Mouse (Mus musculus) adrenal gland, adult 2 months (tissue): ENCODE results near the gene Setd1b. TPM values are rescaled to one million over a fixed set of nuclear protein-coding genes. Genes with fewer than 3 reads are reported as not detected.

ENCODE experiments used
- DNase-seq: peaks from one replicate; pipeline ENCODE4 v3.0.0; 2021
- polyA plus RNA-seq: library from polyadenylated mRNA; depleted of rRNA; stranded (reverse); fragments of >200 nt; gene quantifications from 2 replicates; pipeline ENCODE4 v1.2.3, GENCODE M21; 2012
- total RNA-seq, 2 experiments: library from RNA; stranded (reverse); gene quantifications; 2 replicates each; pipeline ENCODE4 v1.2.3; 2021

Gene Setd1b
- total and polyA plus RNA-seq, 3 experiments = 20.5 to 24.0 (median 22.3) TPM

DNA sequence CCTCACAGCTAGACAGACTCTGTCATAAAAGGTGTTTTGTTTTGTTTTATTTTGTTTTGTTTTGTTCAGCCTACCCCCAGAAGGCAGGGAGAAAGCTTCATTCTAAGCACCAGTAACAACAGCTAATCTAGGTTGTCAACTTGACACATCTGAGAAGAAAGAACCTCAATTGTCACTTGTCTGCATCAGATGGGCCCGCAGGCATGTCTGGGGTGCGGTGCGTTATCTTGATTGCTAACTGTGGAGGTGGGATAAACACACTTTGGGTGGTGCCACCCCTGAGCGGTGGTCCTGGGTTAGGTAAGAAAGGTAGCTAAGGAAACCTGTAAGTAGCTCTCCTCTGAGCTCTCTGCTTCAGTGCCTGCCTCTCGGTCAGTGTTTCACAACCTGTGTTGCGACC is 15.0 kb upstream of the Setd1b start:
- DNase-seq = no peak

DNA sequence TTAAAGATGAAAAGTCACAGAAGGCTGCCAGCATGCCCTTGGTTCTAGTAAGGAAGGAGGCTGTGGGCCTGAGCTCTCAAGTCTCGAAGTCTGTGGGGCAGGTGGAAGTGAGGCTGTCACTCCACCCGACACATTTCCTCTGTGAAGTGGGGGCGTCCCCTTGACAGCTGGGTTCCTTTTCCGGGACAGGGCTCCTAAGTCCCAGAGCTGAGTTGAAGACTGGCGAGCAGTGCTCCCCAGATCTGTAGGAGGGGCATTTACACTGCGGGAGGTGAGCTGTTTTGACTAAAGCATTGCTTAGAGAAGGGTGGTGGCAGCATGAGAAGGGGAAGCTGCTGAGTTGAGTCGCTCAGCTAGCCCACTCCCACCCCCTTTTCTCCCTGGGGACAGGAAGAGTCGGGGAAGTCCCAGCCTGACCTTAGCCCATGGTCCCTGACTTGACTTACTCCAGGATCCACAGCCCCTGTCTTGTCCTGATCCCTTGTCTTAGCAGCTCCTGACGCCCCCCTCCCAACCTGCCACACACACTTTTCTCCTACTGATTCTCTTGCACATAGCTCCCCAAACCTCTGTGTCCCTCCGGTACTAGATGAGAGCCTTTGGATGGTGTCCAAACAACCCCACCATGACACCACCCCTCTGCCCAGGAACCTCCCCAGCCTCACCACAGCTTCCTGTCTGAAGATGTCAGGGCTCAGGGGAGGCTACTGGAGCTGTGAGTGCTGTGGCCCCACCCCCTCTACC is 13.4 kb upstream of the Setd1b start:
- DNase-seq = no peak

DNA sequence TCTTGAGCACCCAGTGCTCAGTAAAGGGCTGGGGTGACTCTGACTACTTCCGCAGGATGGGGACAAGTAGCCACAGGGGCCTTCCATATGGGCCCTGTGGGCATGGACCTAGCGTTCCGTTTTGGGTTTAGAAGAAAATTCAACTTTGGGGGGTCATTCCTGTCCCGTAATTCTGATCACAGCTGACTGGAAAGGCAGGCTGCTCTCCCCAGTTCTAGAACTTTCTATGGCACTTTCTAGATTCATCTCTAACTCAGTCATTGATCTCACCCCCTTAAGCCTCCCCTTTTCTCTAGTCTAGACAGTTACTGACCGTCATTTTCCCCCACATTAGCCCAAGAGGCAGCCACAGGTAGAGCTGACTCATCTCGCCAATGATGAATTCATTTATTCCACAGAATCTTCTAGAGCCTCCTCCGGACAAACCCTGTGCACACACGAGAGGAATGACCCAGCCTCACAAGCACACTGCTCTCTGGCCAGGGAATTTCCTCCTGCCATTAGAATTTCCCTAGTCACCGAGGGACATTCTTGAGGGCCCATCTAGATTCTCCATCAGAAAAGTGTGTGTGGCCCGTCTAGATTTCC is 12.7 kb upstream of the Setd1b start:
- no peak for DNase-seq

DNA sequence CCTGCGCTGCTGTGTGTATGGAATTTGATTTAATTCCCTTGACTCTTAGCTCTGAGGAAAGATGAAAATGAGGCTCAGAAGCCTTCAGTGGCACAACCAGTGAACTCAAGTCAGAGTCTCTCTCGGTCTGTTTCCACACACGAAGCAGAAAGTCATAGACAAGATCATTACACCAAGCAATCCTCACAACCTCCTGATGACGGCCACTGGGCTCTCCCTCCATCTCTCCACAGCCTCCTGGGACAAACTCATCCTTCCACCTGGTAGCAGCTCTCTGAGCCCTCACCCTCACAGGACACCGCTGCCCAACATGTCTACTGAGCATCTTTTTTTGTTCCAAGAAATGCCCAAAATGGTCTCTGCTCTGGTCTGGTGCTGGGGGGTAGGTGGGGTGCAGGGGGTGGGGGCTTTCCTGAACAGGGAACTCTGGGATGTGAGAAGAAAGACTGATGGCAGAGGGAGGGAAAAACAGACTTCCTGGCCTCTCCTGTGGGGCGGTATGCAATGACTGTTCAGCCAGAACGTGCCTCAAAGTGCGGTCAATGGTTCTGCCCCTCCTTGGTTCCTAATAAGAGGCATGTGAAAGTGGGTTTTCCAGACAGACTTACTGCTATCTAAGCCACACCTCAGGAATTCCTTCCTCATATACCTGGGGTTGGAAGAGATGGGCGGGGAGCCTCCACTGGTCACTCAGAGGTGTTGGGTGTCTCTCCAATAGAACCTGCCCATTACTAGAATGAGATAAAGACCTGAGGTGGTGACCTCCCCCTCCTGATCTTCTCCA is 11.8 kb upstream of the Setd1b start:
- DNase-seq = no peak

DNA sequence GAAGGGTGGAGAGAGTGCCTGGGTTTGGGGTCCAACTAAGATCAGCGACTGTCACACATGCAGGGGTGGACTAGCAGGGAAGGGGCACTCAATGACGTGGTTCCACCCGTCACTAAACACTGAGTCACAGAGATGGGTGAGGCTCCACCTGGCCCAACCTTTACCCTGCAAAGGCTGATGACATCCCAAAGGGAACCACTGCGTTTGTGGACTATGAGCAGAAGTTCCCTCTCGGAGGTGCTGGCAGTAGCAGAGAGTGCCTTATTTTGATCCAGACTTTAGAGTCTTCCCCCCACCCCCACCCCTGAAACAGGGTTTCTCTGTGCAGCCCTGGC is 11.2 kb upstream of the Setd1b start:
- no peak for DNase-seq

DNA sequence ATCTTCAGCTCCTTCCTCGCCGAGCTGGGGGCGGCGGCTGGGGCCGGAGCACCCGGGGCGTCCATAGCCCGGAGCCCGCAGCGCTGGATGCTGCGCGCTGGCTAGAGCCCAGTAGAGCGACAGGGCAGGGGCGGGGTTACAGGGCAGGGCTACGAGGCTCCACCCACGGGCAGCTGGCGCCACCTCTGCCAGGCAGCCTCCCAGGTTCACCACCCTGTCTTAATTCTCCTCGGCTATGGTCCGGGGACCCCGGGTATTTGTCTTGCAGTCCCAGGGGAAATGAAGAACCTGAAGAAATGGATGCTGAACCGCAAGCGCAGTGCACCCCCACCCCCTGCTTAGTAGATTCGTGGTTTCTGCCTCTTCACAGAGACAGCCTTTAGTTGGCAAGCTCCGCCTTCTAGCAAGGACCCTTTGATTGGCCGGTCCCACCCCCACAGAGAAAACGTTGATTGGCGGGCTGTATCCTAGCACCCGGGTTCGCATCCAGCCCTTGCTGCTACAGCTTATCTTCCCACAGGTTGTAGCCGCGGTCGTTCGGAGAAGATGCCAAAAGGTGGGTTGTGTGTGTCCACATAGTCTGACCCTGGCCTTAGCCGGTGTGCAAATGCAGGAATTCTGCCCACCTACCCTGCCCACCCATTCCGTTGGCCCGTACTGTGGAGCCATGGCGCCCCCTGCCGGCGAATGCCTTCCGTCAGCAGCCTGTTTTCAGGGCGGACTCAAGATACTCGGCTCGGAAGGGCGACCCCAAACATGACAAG is 9.5 kb upstream of the Setd1b start, which contains the start of gene Rhof:
Gene Rhof, minus strand, starts transcription at position 385 of the 764 bp plus-strand sequence.
- peak; percentile 90 for DNase-seq

DNA sequence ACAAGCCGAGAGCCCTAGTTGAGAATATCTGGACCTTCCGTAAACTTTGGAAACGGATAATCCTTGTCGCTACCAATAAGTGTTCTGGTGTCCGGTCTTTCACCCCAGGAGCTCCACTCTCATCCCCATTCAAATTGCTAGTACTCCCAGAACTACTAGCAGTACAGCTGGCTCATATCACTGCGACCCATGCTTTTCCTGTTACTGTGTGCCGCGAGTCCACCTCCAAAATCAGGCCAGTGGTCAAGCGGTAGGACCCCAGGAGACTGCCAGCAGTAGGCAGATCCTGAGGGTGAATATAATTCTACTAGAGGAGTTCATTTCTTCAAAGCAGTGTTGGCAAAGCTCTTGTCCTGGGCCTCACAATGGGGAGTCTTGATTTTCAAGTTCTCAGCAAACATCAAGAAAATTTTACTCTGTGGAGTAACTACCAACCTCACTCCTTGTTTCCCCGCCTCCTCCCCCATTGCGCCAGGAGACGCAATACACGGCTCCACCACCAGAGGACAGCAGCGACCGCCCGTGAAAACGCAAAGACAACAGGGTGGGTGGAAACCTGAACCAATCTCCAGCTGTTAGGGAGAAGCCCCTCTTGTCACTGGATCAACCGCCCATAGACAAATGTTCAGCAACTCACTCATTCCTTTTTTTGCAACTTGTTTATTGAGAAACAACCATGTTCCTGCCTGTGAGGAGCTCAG is 8.8 kb upstream of the Setd1b start:
- peak; percentile 91 for DNase-seq

DNA sequence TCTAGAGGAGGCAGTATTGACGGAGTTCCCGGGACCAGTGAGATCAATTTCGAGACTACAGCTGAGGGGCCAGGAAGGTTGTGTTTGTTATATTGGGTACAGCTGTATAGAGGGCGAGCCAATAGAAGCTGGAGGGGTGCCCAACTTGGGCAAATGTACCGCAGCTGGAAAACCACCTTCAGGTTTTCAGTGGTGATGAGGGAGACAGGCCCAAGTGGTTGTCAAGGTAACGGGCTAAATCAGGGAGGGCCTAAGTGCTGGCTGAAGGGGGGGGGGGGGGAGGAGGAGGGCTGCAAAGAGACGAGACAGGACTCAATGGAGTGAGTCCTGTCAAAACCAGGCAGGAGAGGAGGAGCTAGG is 8.2 kb upstream of the Setd1b start:
- DNase-seq = no peak

DNA sequence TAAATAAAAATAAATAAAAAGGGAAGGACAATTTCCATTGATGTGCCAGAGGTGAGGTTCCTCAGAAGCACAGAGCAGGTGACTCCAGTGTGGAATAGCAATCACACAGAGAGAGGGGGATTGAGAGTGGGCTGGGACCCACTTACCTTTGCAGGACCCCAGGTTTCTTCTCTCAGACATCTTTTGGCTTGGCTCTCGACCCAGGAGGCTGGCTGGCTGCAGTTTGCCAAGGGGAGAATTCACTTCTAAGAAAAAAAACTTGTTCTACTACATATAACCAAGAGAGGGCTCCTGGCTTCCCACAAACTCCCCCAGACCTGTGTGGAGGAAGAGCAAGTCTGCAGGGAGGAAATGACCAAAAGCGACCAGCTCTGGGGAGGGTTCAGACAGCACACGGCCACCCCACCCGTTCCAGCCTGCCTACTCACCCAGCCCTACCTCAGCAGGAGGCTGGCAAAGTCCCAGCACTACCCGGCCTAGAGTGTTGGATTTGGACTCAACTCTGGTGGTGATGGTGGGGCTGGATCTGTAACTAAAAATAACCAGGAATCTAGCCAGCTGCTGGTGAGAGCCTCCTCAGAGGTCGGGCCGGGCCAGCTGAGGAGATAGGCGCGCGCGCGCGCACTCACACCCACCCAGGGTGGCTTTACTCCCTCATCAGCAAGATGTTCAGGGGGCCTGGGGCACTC is 7.7 kb upstream of the Setd1b start:
- DNase-seq = peak; percentile 75

DNA sequence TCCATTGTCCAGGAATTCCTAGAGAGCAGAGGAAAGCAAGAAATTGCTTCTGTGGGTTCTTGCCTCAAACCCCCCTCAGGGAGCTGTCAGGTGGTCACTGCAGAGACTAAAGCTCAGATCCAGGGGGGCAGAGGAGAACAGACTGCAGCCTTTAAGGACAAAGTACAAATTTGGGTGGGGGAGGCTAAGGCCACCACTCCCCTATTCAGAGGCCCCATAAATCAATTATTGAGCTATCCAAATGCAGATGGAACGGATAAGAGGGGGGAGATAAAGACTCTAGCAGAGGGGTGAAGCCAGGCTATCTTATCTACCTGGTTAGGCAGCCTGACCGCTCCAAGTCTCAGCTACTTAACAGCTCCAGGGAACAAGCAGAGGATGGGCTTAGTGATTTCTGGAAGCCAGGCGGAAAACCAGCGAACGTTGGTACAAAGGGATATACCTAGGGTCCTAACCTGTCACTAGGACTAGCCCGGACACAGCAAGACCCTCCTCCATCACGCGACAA is 7.1 kb upstream of the Setd1b start:
- no peak for DNase-seq

DNA sequence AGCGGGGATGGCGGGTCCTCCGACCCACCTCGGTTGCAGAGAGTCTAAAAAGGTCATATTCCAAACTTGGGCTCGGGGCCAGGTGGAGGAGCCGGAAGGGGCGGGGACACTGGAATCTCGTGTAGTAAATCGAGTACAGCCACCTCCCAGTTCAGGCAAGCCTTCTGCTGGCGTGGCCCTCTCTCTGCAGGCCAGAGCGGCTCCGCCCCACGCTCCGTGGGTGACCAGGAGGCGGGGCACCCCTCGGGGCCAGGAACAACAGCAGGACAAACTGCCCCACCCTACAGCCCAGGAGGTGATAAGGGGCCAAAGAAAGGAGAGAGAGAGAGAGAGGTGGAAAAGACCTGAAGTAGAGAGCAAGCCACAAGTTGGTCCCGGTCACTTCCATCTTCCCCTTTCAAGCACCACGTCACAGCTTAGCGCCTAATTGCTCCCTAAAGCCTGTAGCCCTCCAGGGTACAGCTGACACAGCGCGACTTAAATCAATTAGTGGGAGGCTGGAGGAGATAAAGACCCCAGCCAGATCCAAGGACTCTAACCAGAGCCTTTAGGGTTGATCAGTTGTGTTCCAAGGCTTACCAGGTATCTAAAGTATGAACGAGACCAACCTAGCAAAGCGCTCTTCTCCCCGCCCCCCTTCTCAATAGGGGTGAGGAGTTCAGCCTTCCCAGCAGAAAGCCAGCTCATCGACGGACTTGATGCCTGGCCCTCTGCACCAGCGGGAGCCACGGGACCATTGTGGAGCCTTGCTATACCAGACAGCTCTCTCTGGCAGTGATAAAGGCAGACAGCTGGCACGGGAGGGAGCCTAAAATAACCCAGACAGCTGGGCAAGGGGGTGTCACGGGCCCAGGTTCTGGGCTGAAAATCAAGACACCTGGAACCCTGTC is 6.3 kb upstream of the Setd1b start:
- DNase-seq = peak; percentile 98

DNA sequence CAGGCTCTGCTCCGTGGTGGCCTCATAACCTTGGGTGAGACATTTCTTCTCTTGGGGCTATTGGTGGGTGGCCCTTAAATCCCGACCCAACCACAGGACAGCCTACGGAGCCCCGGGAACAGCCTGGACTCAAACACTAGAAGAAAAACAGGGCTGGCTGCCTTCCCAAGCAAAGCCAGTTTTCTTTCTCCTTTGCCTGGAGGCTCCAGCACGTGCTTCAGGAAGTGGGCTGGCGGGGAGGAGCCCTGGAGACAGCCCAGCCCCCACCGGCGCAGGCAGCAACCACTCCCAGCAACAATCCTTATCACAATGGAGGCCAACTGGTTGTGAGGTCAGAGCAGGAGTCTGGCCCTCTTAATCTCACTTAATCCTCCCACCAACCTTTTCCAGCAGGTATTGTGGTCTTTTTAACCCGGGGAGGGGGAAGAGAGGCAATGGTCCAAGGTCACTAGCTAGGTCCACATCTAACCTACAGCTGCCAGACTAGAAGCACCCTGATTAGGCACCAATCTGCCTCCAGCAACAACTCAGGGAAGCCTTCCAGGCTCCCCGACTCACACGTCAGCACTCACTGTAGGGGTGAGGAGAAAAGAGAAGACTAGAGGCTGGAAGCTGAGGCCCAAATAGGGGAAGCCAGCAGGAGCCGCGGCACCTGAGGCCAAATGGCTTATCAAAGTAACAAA is 5.5 kb upstream of the Setd1b start:
- peak; percentile 96 for DNase-seq

DNA sequence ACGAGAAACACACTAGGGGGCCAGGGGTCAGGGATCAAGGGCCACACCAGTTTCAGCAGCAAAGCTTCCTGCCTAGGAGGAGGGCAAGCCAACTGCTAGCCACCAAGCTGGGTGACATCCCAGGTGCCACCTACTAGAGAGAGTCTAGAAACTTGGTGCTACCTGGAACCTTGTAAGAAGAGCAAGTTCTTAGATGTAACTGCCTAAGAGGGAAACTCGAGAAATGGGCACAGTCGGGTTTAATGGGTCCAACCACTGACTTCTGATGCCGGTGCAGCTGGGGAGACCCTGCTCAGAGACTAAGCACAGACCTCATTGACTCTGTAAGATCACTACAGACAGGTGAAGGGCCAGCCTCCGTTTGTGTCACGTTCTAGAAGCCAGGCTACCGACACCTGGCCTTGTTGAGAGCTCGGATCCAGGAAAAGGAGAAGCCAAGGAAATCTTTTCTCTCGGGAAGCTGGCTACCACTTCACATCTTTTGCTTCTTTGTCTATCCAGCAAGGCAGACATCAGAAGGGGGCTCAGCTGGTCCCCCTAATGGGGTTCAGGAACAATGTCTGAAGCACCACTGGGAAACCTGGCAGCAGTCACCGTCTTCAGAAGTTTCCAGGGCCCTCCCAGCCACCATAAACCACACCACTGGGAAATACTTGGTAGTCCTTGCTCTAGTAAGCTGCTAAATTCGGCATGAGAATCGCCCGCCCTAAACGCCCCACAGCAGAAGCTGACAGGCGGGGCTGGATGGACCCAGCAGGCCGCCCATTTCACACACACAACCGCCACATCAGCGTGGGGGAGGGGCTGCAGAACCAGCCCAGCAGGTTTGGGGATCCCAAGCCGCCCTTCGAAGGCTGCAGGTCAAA is 4.7 kb upstream of the Setd1b start:
- DNase-seq = peak; percentile 92

DNA sequence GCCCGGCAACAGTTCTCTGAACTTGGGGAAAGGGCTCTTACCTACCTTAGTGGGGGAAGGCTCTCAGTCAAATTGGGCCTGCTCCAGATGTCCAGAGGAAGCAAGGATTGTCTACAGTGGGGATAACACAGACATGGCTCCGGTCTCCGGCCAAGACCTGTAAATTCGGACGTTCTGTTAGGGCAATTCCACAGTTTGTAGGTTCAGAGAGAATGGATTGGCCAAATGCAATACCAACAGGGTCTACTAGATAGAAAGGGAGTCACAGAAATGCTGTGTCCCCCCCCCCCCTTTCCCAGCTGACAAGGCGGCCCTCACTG is 4.1 kb upstream of the Setd1b start:
- DNase-seq = no peak

DNA sequence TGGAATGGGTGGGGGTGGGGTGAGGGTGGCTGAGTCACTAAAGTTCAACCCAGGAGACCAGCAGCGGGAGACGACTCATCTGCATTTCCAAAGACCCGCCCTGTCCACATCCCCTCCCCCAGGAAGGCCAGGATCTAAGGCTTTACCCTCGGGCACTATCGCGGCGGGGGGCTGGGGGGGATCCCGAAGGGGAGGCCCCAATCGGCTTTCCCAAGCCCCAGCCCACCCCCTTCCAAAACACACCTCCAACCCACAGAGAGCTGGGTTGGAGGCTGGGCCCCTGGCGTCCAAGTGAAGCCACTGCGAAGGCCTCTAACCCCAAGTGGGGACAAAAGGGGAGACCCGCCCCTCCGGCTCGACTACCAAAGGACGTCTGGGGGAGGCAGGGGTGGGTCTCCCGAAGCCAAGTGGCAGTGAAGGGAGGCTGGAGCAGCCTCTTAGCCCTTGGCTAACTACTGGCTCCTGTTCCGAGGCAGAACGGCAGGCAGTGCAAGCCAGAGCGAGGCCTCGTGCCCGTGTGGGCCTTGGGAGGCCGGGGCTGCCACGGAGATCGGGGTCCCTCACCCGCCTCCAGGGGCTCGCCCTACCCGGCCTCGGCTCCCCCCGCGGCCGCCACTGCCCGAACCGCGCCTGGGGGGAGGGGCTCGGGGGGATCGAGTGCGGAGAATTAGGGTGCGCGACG is 3.6 kb upstream of the Setd1b start:
- DNase-seq = peak; percentile 94

DNA sequence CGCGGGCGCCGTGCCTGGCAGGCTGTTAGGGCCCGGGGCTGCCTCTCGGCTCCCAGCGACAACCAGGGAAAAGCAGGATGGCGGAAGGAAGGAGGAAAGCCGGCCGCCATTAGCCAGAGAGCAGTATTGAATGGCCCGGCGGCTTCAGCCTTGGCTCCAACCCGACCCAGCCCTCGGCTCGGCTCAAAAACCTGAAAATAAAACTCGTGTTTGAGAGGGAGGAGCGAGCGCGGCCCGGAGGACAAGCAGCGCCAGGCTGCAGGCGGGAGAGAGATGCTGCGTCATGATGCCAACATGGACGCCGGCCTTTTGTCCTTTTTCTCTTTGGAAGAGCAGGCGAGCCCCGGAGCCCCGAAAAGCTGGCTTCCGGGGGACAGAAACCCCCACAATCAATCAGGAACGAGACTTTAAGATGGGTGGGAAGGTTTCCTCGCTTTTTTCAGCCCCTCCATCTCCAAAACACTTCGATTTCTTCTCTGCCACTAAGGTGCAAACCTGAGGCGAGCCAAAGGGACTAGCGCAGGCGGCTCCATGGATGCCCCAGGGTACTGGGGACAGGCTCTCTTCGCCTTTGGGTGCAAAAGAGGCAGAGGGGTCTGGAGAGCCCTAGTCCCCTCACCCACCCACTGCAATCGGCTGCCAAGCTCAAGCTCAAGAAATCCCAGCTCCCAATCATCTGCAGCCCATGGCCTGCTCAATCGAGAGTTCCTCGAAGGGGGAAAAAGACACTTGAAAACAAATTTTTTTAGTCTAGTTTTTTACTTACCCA is 2.9 kb upstream of the Setd1b start:
- DNase-seq = peak; percentile 91
